Mouse (Mus musculus) right cerebral cortex, postnatal 36 days (tissue): ENCODE data around the gene Supt3.

Experiments
- DNase-seq, 2 experiments: peaks; one replicate each; pipeline ENCODE4 v3.0.0; 2022; ENCODE audit warnings: low spot score in 2 of 2, mixed read lengths in 1 of 2

Supt3 gene

DNA sequence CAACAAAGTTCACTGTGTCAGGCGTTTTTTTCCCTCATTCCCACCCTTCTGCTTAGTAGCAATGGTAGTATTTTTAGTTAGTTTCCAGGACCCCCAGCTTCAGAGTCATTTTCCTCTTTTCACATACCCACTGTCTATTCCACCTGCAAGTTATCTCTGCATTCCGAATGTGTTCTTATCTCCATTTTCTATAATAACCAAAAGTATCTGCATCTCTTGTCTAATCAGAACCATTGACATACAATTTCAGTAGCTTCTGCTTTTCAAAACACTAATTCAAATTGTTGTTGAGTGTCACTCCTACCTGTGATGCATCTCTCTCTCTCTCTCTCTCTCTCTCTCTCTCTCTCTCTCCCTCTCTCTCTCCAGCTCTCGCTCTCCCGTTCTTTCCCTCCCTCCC is 3.4 kb downstream of the Supt3 start:
- no peak for DNase-seq

GRCm38 (mm10) chr17:44782366-44782765 is 5.4 kb downstream of the Supt3 start:
- DNase-seq: no peak

DNA sequence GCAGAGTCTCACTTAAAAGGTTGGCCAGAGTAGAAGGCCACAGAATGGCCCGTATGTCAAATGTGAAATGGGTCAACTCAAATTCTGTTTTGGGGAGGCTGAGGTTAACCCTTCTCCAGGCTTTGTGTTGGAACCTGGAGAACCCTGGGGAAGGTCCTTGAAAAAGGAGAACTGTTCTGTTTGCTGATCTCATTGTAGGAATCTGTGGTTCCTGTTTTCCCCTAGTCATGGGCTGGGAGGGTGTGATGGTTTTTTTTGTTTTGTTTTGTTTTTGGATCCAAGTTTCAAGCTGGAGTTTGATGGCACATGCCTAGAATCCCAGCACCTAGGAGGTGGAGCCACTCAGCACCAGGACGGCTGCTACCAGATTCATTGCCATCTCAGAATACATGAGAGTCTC is 6.2 kb downstream of the Supt3 start:
- DNase-seq: no peak

GRCm38 (mm10) chr17:44788982-44789747 is 12.2 kb downstream of the Supt3 start:
- DNase-seq: no peak

DNA sequence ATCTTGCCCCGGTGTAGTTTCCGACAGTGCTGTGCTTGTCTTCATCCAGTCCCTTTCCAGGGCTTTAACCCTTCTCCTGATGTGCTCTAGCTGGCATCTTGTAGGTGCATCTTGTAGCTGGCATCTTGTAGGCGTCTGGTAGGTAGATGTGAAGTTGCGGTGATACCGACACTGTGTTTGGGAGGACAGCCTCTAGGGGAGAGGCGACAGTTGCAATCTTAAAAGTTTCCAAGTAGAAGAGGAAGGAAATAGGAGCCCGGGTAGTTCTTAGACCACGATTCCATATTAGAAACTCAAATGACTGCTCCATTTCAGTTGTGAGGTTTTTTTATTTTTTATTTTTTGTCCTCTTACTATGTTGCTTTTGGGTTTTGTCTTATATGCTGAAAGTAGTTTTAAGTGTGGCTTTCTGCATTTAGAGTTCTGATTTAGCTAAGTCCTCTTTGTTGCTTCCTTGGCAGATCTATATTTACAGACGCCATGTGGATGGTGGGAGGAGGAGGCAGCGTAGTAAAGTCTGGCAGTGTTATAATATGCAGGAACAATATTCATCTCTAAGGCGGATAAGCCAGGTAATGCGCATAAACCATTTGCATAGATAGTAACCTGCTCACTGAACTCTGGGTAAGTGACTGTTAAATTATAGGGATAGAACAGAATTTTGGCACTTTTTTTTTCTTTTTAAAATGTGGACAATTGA is 15.4 kb downstream of the Supt3 start:
- DNase-seq: peak; percentile 47 to 56

GRCm38 (mm10) chr17:44797331-44797730 is 20.4 kb downstream of the Supt3 start:
- DNase-seq: no peak

GRCm38 (mm10) chr17:44807031-44807430 is 30.1 kb downstream of the Supt3 start:
- DNase-seq: no peak

- DNase-seq: no peak
Observed at GRCm38 (mm10) chr17:44814508-44815175, 37.7 kb downstream of the Supt3 start, which contains the start of gene Runx2. TSS of gene Runx2 (minus strand) at chr17:44814797.

GRCm38 (mm10) chr17:44818825-44819224 is 41.9 kb downstream of the Supt3 start:
- DNase-seq: no peak

- no peak for DNase-seq
Observed at GRCm38 (mm10) chr17:44819816-44820215, 42.9 kb downstream of the Supt3 start.

DNA sequence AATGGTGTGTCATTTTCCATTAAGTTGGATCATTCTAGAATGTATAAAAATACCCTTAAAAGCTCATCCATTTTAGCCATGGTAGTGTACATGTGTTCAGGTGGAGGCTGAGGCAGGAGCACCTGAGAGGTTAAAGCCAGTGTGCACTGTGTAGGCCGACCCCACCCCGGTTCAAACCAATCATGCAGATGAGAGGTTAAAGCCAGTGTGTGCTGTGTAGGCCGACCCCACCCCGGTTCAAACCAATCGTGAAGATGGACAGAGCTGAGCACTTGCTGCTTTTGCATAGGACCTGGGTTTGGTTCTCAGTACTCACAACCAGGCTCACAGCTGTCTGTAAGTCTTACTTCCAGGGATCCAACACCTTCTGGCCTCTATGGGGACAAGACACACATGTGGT is 45.0 kb downstream of the Supt3 start:
- no peak for DNase-seq

DNA sequence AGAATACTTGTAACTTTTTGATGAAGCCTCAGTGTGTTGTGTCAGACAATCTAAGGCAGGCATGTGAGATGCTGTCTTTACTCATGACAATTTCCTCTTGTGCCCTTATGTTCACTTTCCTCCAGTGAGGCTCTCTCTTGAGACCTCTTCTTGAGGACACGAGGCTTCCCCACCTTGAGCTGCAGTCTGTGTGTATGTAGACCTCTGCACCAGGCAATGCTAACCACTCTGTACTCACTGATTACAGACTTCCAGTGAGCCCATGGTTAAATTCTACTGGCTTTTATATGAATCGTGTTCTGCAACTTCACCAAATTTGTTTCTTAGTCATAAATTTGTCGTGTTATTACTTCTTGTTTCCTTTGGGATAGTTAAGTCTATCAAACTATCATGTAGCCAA is 50.2 kb downstream of the Supt3 start:
- DNase-seq: no peak

- no peak for DNase-seq
Observed at GRCm38 (mm10) chr17:44827964-44828363, 51.0 kb downstream of the Supt3 start.

- DNase-seq: no peak
Observed at GRCm38 (mm10) chr17:44829587-44829986, 52.6 kb downstream of the Supt3 start.

GRCm38 (mm10) chr17:44831201-44831600 is 54.2 kb downstream of the Supt3 start:
- DNase-seq: no peak

GRCm38 (mm10) chr17:44842184-44842583 is 65.2 kb downstream of the Supt3 start:
- no peak for DNase-seq

- DNase-seq: no peak
Observed at GRCm38 (mm10) chr17:44863165-44863564, 86.2 kb downstream of the Supt3 start.

DNA sequence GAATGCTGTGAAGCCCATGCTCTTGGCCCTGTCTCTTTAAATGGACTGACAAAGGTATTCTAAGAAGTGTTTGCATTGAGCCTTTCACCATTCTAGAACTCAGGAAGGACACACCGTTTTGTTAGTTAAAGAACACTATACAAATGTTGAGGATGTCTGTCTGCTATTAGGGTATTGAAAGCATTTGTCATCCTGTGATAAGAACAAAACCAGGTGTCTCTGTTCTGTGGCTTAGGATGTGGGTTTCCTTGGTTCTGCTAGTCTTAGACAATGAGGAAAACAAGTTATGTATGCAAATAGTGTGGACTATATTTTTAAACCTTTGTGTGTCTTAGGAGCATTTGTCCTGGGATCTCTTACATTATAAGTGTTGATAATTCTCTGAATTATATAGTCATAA is 116.6 kb downstream of the Supt3 start:
- DNase-seq: no peak

DNA sequence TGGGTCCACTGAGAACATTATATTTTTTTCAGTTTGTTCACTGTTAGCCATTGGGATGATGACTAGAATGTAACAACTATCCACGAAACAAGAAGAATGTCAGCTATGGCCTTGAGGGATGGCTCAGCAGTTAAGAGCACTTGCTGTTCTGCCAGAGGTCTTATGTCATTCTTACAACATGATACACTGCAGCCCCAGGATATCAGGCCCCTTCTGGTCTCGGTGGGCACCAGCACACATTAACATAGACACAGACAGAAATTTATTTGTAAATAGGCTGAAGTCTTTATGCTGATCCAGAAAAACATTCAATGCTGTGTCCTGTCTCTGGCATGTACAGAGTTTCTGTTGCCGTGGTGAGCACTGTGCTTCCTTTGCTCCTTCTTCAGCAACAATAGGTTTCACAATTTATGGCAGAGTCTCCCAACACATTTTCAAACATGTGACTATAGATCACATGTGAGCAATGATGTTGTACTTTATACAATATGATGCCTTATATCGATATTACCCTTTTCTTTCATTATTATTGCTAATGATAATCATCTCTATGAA is 166.7 kb downstream of the Supt3 start:
- DNase-seq: no peak

GRCm38 (mm10) chr17:44945333-44945732 is 168.4 kb downstream of the Supt3 start:
- no peak for DNase-seq

DNA sequence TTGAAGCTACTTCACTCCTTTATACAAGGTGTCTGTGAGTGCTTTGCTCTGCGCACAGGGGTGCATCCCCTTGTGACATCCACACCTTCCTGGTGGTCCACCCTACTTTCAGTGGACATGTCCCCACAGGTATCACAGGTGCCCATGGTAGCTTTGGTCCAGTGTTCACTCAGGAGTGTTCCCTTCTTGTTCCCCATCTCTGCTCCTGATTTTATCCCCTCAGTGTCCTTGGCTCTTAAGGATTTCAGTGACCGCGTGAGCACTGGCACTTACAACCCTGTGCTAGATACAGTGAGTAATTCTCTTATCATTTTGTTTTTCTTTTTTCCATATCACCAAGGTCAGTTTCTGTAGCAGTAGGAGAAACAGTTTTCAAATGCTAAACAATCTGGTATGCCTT is 171.4 kb downstream of the Supt3 start:
- no peak for DNase-seq

GRCm38 (mm10) chr17:44956671-44957070 is 179.7 kb downstream of the Supt3 start:
- DNase-seq: no peak
